Mouse (Mus musculus) kidney, adult 2 months (tissue): ENCODE results near the gene Epb41. TPM values are rescaled to one million over a fixed set of nuclear protein-coding genes. Genes with fewer than 3 reads are reported as not detected.

Experiments used
- DNase-seq: peaks from one replicate; pipeline ENCODE4 v3.0.0; 2021
- H3K27ac ChIP-seq: fragments of 200-500 bp; 2 replicates; pipeline ENCODE4 v1.5.1; 2012; ENCODE audit warnings: low read depth, low read length, control low read depth, inconsistent platforms; ENCODE audit not compliant: insufficient read depth
- H3K27me3 ChIP-seq: fragments of 200-500 bp; replicated peaks from 2 replicates; pipeline ENCODE4 v1.6.1; 2012; ENCODE audit warnings: mild to moderate bottlenecking, moderate library complexity, low read length, inconsistent platforms; ENCODE audit not compliant: control insufficient read depth, insufficient read depth
- H3K36me3 ChIP-seq: fragments of 200-500 bp; 2 replicates; pipeline ENCODE4 v1.6.1; 2012; ENCODE audit warnings: mild to moderate bottlenecking, moderate library complexity, low read length, inconsistent platforms; ENCODE audit not compliant: control insufficient read depth, insufficient read depth
- H3K4me1 ChIP-seq: fragments of 200-500 bp; 2 replicates; pipeline ENCODE4 v1.6.1; 2011; ENCODE audit warnings: low read length; ENCODE audit not compliant: control insufficient read depth, insufficient read depth
- H3K4me3 ChIP-seq: fragments of 200-500 bp; 2 replicates; pipeline ENCODE4 v1.5.1; 2011; ENCODE audit warnings: mild to moderate bottlenecking, low read depth, low read length, control low read depth; ENCODE audit not compliant: insufficient read depth
- CTCF ChIP-seq: fragments of 200-500 bp; conservative IDR thresholded peaks from 2 replicates; pipeline ENCODE4 v1.5.1; 2011; ENCODE audit warnings: low read depth, mild to moderate bottlenecking, control low read depth, low read length, moderate library complexity, mixed read lengths; ENCODE audit not compliant: insufficient read depth, insufficient read length
- POLR2A ChIP-seq: fragments of 200-500 bp; IDR thresholded peaks from one replicate; pipeline ENCODE4 v1.6.1; 2011; ENCODE audit warnings: low read depth, low read length, control low read depth
- WGBS: fragments of 180-500 bp; shearing (Covaris S2); methylation state at CpG from one replicate; pipeline ENCODE4 v1.1.7; 2018; 5-methylcytosine and 5-hydroxymethylcytosine counted together
- polyA plus RNA-seq: library from polyadenylated mRNA; depleted of rRNA; stranded (reverse); fragments of >200 nt; gene quantifications from 2 replicates; pipeline ENCODE4 v1.2.3, GENCODE M21; 2012

Gene Epb41
- polyA plus RNA-seq, 1 experiment: 73.8 TPM

GRCm38 (mm10) chr4:132021883-132022282 is 53.2 kb downstream of the Epb41 start:
- no peak for TF ChIP-seq CTCF
- TF ChIP-seq POLR2A: no peak
- no peaks in the 10 kb centered on the region; the same call in 1 of the 2 replicates for H3K27me3 ChIP-seq
- H3K4me3 ChIP-seq: no peak overlapping the region
- 94% methylated on average over 7 of the region's 7 CpGs for WGBS
- no peaks in the 10 kb centered on the region for H3K4me1 ChIP-seq
- no peak for DNase-seq
- no peak overlapping the region for H3K27ac ChIP-seq
- peaks cover 1% of the 10 kb centered on the region; the same call in 1 of the 2 replicates for H3K36me3 ChIP-seq

- H3K4me3 ChIP-seq: no peak overlapping the region
- WGBS: 56% methylated on average over 4 of the region's 4 CpGs
These were observed 56.6 kb downstream of the Epb41 start for GRCm38 (mm10) chr4:132018547-132018946.

DNA sequence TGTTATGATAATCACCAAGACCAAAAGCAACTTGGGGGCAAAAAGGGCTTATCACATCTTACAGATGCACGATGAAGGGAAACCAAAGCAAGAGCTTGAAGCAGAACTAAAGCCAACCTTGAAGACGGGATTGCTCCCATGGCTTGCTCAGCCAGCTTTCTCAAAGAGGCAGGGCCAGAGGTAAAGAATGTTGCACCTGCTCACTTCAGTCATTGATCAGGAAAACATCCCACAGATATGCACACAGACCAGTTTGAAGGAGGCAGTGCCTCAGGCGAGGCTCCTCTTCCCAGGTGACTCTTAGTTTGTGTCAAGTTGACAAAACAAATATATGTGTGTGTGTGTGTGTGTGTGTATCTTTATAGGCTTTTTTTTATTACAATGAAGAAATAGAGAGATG is 59.7 kb downstream of the Epb41 start:
- DNase-seq: no peak
- WGBS: 90% methylated on average over 3 of the region's 3 CpGs
- Histone ChIP-seq H3K36me3 (no peaks in the 10 kb centered on the region), H3K4me1 (peaks cover 13% of the 10 kb centered on the region; the same call in 1 of the 2 replicates), H3K27me3 (no peaks in the 10 kb centered on the region; the same call in 1 of the 2 replicates), H3K4me3 (no peak overlapping the region), H3K27ac (no peak overlapping the region)
- no peak for TF ChIP-seq POLR2A
- no peak for TF ChIP-seq CTCF

More at GRCm38 (mm10) chr4:132018547-132018946, 56.6 kb downstream of the Epb41 start:
- Histone ChIP-seq H3K36me3 (no peaks in the 10 kb centered on the region), H3K27me3 (no peaks in the 10 kb centered on the region; the same call in 1 of the 2 replicates), H3K4me1 (peaks cover 3% of the 10 kb centered on the region; the same call in 1 of the 2 replicates), H3K27ac (no peak overlapping the region)
- TF ChIP-seq POLR2A (no peak), CTCF (no peak)
- DNase-seq: no peak

DNA sequence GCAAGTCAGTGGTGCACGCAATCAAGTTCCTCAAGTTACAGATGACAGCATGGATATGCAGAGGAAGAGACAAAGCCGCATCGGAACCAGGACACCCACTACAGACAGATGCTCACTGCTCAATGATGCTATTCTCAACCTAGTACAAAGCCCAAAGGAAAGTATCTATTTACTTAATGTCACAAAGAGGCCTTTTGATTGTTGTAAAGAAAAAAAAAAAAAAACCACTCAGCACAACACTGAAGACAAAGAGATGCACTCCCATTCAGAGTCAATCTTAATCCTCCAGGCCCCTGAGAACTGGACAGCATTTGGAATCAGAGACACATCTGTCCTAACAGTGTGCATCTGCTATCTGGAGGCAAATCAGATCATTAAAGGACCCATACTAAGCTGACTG is 63.5 kb downstream of the Epb41 start:
- peaks cover 3% of the 10 kb centered on the region for H3K36me3 ChIP-seq
- WGBS: 84% methylated on average over 3 of the region's 3 CpGs
- no peaks in the 10 kb centered on the region for H3K27me3 ChIP-seq
- TF ChIP-seq CTCF (no peak), POLR2A (no peak)
- no peak for DNase-seq
- H3K4me3 ChIP-seq: no peak overlapping the region
- H3K27ac ChIP-seq: no peak overlapping the region
- peaks cover 14% of the 10 kb centered on the region; the same call in 1 of the 2 replicates for H3K4me1 ChIP-seq

GRCm38 (mm10) chr4:132010416-132010815 is 64.7 kb downstream of the Epb41 start:
- DNase-seq: no peak
- Histone ChIP-seq H3K36me3 (peaks cover 3% of the 10 kb centered on the region), H3K27me3 (no peaks in the 10 kb centered on the region), H3K27ac (no peak overlapping the region), H3K4me1 (peaks cover 14% of the 10 kb centered on the region; the same call in 1 of the 2 replicates), H3K4me3 (no peak overlapping the region)
- TF ChIP-seq POLR2A (no peak), CTCF (no peak)
- WGBS: 83% methylated on average over 8 of the region's 8 CpGs

DNA sequence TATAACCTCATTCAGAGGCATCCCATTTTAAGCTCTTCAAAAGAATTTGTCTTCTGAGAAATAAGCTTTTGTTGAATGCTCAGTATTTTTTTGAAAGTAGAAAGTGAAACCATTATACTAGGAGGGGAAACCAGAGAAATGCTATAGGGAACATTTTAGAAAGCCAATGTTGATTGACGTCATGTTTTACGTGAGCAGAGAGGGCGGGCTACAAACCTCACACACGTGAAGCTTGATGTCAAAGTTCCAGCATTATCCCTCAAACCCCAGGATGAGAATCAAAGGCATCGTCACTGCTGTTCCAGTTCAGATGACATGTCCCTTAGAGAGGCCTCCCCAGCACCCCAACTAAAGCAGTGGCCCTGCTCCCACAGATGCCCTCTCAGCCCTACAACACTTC is 66.9 kb downstream of the Epb41 start:
- Histone ChIP-seq H3K27ac (no peak overlapping the region), H3K36me3 (peaks cover 6% of the 10 kb centered on the region), H3K4me1 (peaks cover 11% of the 10 kb centered on the region; the same call in 1 of the 2 replicates), H3K27me3 (no peaks in the 10 kb centered on the region), H3K4me3 (no peak overlapping the region)
- WGBS: 79% methylated on average over 5 of the region's 5 CpGs
- DNase-seq: no peak
- TF ChIP-seq CTCF: no peak
- no peak for TF ChIP-seq POLR2A

- no peak for DNase-seq
- TF ChIP-seq POLR2A (no peak), CTCF (no peak)
- H3K27me3 ChIP-seq: no peaks in the 10 kb centered on the region
- 95% methylated on average over 7 of the region's 7 CpGs for WGBS
- peaks cover 6% of the 10 kb centered on the region for H3K36me3 ChIP-seq
- H3K4me1 ChIP-seq: peaks cover 8% of the 10 kb centered on the region; the same call in 1 of the 2 replicates
- H3K4me3 ChIP-seq: no peak overlapping the region
- H3K27ac ChIP-seq: no peak overlapping the region
These were observed 68.0 kb downstream of the Epb41 start for GRCm38 (mm10) chr4:132007123-132007522.

- Histone ChIP-seq H3K4me1 (peaks cover 4% of the 10 kb centered on the region; the same call in 1 of the 2 replicates), H3K4me3 (no peak overlapping the region), H3K27me3 (no peaks in the 10 kb centered on the region), H3K27ac (no peak overlapping the region), H3K36me3 (peaks cover 6% of the 10 kb centered on the region)
- WGBS: 90% methylated on average over 7 of the region's 7 CpGs
- TF ChIP-seq POLR2A (no peak), CTCF (no peak)
- DNase-seq: no peak
These were observed 76.5 kb downstream of the Epb41 start for GRCm38 (mm10) chr4:131998641-131999040.
